Mouse (Mus musculus): ENCODE measurements around the gene Cks1b. TPM values are rescaled to one million over a fixed set of nuclear protein-coding genes. Genes with fewer than 3 reads are reported as not detected.

Cks1b gene
- polyA plus RNA-seq, 1 experiment = not detected

DNA sequence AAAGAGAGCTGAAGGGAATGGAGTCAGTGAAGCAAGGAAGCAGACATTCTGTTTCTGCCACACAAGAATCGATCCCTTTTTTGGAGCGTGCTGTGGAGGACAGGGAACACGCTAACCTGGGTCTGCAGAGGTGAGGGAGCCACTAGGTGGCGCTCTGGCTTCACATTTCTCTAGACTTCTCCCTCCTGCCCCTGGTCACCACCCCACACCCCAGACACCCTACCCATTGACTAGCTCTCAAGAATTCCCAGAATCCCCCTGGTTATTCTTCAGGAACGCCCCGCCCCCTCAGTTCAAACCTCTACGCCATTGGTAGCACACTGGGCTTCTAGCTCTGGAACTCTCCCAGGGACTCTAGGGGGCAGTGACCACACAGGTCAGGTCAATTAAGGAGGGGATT lies 31.4 kb upstream of the Cks1b start:
- WGBS = 27% methylated on average over 7 of the region's 7 CpGs
- TF ChIP-seq CTCF (IDR thresholded peaks at IDR 0.05; ENCODE audit: insufficient read depth, low read depth, low read length) = peak; percentile 67; the same call in 1 of the 2 replicates
- no peak for TF ChIP-seq POLR2A (IDR thresholded peaks at IDR 0.05; ENCODE audit: insufficient read depth, low read depth, low read length)
- Histone ChIP-seq H3K4me3 (ENCODE audit: insufficient read depth, low read depth, low read length) (no peak overlapping the region), H3K27ac (ENCODE audit: insufficient read depth, low read depth, low read length) (no peak overlapping the region), H3K4me1 (ENCODE audit: control insufficient read depth, insufficient read depth, low read length) (peaks cover 8% of the 10 kb centered on the region)

DNA sequence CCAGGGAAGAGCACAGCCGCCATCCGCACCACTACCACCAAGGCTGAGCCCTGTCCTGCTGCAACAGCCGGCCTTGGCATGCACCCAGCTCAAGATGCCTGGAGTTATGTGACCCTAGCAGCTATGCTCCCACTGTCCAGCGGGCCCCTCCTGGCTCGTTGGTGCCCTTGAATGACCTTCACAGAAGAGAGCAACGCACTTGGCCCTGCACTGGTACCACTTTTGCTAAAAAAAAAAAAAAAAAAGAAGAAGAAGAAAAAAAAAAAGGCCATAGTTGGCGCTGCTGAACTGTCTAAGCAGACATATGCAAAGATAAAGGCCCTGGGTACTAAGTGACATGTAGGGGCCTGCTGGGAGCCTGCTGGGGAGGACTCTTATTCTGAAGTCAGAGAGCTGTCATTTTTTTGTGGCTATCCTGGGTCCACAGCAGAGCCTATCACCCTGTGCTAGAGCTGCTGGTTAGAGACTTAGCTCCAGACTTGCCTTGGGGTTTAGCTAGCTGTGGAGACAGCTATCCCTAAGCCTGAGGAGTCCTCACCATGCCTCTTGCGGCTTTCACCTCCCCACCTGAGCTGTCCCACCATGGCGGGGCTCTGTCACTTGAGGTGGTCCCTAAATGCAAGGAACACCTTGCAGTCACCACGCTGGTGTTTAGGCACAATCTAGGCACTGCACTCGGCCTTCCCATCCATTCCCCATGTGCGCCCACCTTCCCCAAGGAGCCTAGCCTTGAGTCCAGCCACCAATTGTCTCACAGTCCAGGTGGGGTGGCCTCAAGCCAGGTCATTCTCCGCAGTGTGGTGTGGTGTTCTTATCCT lies 30.7 kb upstream of the Cks1b start:
- Histone ChIP-seq H3K4me1 (ENCODE audit: control insufficient read depth, insufficient read depth, low read length) (peaks cover 8% of the 10 kb centered on the region), H3K27ac (ENCODE audit: insufficient read depth, low read depth, low read length) (no peak overlapping the region), H3K4me3 (ENCODE audit: insufficient read depth, low read depth, low read length) (no peak overlapping the region)
- no peak for TF ChIP-seq POLR2A (IDR thresholded peaks at IDR 0.05; ENCODE audit: insufficient read depth, low read depth, low read length)
- no peak for TF ChIP-seq CTCF (IDR thresholded peaks at IDR 0.05; ENCODE audit: insufficient read depth, low read depth, low read length)
- 67% methylated on average over 13 of the region's 13 CpGs for WGBS

DNA sequence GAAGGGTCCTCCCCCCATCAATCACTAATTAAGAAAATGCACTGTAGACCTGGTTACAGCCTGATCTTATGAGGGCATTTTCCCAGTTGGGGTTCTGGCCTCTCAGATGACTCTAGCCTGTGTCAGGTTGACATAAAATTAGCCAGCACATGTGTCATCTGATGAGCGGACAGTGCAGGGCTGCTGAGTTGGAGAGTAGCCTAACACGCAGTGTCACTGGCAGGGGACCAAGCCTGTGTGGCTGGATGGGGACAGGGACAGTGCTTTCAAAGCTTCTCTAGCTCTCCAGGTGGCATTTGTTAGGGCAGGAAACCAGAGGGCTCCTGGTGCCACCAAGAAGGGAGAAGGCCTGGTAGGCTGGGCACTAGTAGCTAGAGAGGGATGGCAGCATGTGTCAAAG lies 22.5 kb upstream of the Cks1b start:
- 91% methylated on average over 2 of the region's 2 CpGs for WGBS
- no peak for TF ChIP-seq POLR2A (IDR thresholded peaks at IDR 0.05; ENCODE audit: insufficient read depth, low read depth, low read length)
- no peak for TF ChIP-seq CTCF (IDR thresholded peaks at IDR 0.05; ENCODE audit: insufficient read depth, low read depth, low read length)

DNA sequence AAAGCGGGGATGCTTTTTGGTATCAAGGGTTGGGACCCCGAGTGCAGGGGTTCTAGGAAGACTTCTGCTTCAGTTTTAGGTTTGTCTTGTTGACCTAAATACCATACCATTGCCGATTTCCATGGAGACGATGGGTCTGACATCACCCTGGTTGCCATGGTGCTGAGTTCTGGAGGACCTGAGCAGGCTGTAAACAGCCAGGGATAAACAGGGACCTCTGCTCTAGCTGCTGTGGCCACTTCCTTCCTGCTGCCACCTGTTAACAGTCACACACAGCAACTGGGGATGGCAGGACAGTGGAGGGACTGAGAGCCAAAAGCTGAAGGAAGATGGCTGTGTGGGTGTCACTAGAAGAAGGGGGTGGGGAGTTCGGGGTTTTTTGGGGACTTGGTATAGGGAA lies 19.1 kb upstream of the Cks1b start:
- peak overlapping the region; percentile 59 for H3K27ac ChIP-seq (ENCODE audit: insufficient read depth, low read depth, low read length)
- peak overlapping the region; percentile 13; the same call in 1 of the 2 replicates for H3K4me3 ChIP-seq (ENCODE audit: insufficient read depth, low read depth, low read length)
- H3K4me1 ChIP-seq (ENCODE audit: control insufficient read depth, insufficient read depth, low read length) = peaks cover 24% of the 10 kb centered on the region
- 13% methylated on average over 5 of the region's 5 CpGs for WGBS
- TF ChIP-seq POLR2A (IDR thresholded peaks at IDR 0.05; ENCODE audit: insufficient read depth, low read depth, low read length) = no peak
- no peak for TF ChIP-seq CTCF (IDR thresholded peaks at IDR 0.05; ENCODE audit: insufficient read depth, low read depth, low read length)

More for the DNA sequence above, 22.5 kb upstream of the Cks1b start:
- no peak overlapping the region for H3K27ac ChIP-seq (ENCODE audit: insufficient read depth, low read depth, low read length)
- H3K4me1 ChIP-seq (ENCODE audit: control insufficient read depth, insufficient read depth, low read length) = peaks cover 17% of the 10 kb centered on the region
- H3K4me3 ChIP-seq (ENCODE audit: insufficient read depth, low read depth, low read length) = no peak overlapping the region

DNA sequence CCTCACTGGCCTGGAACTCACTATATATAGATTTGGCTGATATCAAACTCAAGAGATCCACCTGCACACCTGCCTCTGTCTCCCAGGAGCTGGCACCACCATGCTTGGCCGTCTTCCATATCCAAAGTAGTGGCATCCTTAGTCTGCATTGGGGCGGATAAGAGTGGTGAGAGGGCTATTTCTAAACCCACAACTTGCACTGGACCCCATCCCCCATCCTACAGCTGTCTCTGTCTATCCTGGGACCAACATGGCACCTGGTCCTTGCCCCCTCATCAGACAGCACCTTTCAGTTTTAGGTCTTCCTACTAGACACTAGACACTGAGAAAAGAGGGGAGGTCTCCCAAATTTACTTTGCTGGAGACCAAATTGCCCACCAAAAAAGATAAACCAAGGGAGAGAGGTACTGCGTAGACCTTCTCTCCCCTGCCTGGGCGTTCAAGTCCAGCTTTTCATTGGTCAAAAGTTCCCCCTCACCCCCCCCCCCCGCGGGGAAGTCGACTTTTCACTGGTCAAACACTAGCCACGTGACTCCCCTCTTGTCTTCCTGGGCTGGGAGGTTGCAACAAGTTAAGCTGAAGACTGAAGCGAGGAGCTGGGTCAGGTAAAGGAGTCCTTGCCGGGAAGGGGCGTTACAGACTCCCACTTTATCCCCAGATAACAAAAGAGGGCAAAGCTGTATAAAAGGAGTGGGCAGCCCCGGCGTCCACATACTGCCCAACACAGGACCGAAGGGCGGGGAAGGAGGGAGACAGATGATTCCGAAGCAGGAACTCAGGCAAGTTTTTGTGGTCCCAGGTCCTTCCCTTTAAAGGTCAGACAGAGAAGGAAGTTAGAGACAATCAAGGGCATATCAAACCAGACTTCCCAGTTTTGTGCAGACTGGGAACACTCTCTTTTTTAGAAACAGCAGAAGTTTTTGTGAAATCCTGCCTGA lies 18.3 kb upstream of the Cks1b start, which contains the start of gene Pbxip1:
TSS of gene Pbxip1 (plus strand) at position 531 of the 938 bp plus-strand sequence.
- WGBS = 11% methylated on average over 16 of the region's 16 CpGs
- TF ChIP-seq POLR2A (IDR thresholded peaks at IDR 0.05; ENCODE audit: insufficient read depth, low read depth, low read length) (no peak), CTCF (IDR thresholded peaks at IDR 0.05; ENCODE audit: insufficient read depth, low read depth, low read length) (no peak)
- H3K27ac ChIP-seq (ENCODE audit: insufficient read depth, low read depth, low read length) = peak within 1 kb of the TSS; percentile 59

DNA sequence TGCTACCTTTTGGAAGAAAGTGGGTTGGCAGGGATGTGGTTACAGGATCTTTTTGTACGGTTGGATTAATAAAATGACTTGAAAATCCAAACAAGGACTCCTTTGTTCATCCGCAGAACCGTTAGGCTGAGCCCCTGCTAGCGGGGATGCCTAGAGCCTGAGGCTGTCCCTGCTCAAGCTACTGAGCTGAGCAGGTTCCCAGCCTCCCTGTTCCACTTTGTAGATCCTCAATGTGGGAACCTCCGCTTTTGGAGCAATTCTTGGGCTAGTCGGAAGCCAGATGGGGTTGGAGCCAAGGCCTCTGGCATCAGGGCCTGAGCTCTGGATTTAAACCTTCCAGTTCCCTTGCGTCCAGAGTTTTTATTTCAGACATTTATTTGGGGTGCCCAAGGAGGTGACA lies 16.9 kb upstream of the Cks1b start:
- no peak overlapping the region for H3K4me3 ChIP-seq (ENCODE audit: insufficient read depth, low read depth, low read length)
- WGBS = 43% methylated on average over 7 of the region's 7 CpGs
- H3K27ac ChIP-seq (ENCODE audit: insufficient read depth, low read depth, low read length) = no peak overlapping the region
- TF ChIP-seq CTCF (IDR thresholded peaks at IDR 0.05; ENCODE audit: insufficient read depth, low read depth, low read length) = no peak
- no peak for TF ChIP-seq POLR2A (IDR thresholded peaks at IDR 0.05; ENCODE audit: insufficient read depth, low read depth, low read length)
- H3K4me1 ChIP-seq (ENCODE audit: control insufficient read depth, insufficient read depth, low read length) = peaks cover 29% of the 10 kb centered on the region

More for the DNA sequence above, 18.3 kb upstream of the Cks1b start, which contains the start of gene Pbxip1:
- Histone ChIP-seq H3K4me3 (ENCODE audit: insufficient read depth, low read depth, low read length) (peak within 1 kb of the TSS; percentile 43), H3K4me1 (ENCODE audit: control insufficient read depth, insufficient read depth, low read length) (peaks cover 27% of the 10 kb centered on the region)

DNA sequence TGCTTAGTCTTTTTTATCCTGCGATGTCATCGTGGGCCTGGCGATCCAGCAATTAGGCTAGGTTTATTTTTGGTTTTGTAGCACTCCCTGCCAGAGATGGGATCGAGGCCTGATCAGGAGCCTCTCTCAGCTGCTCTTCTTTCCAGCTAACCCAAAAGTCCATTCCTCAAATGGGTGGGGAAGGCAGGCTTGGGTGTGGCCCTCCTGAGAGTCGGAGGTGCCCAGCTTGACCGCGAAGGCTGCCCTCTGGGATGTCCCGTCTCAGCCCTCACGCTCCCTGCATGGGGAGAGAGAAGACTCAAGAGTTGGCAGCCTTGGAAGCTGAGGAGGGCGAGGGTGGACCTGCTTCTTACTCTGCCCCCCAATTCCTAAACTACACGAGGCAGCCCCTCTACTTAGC lies 16.3 kb upstream of the Cks1b start:
- WGBS = 53% methylated on average over 11 of the region's 11 CpGs
- no peak for TF ChIP-seq CTCF (IDR thresholded peaks at IDR 0.05; ENCODE audit: insufficient read depth, low read depth, low read length)
- H3K4me1 ChIP-seq (ENCODE audit: control insufficient read depth, insufficient read depth, low read length) = peaks cover 29% of the 10 kb centered on the region
- no peak overlapping the region for H3K4me3 ChIP-seq (ENCODE audit: insufficient read depth, low read depth, low read length)
- no peak overlapping the region for H3K27ac ChIP-seq (ENCODE audit: insufficient read depth, low read depth, low read length)

DNA sequence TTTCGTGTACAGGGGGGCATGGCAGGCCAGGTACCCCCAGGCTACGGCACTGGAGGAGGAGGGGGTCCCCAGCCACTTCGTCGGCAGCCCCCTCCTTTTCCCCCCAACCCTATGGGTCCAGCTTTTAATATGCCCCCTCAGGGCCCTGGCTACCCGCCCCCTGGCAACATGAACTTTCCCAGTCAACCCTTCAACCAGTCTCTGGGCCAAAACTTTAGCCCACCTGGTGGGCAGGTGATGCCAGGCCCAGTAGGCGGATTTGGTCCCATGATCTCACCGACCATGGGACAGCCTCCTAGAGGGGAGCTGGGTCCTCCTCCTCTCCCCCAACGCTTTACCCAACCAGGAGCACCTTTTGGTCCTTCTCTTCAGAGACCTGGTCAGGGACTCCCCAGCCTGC lies 14.4 kb upstream of the Cks1b start:
- H3K27ac ChIP-seq (ENCODE audit: insufficient read depth, low read depth, low read length) = no peak overlapping the region
- 89% methylated on average over 8 of the region's 8 CpGs for WGBS
- TF ChIP-seq POLR2A (IDR thresholded peaks at IDR 0.05; ENCODE audit: insufficient read depth, low read depth, low read length) (no peak), CTCF (IDR thresholded peaks at IDR 0.05; ENCODE audit: insufficient read depth, low read depth, low read length) (no peak)
- H3K4me1 ChIP-seq (ENCODE audit: control insufficient read depth, insufficient read depth, low read length) = peaks cover 23% of the 10 kb centered on the region
- H3K4me3 ChIP-seq (ENCODE audit: insufficient read depth, low read depth, low read length) = no peak overlapping the region
